Mouse (Mus musculus): ENCODE measurements around the gene Letmd1.

Letmd1 gene

GRCm38 (mm10) chr15:100451245-100451644, 17.6 kb upstream of the Letmd1 start:
- no peak for DNase-seq (ENCODE audit: low read depth, low spot score)

GRCm38 (mm10) chr15:100452486-100452885, 16.3 kb upstream of the Letmd1 start:
- peak; percentile 86 for DNase-seq (ENCODE audit: low read depth, low spot score)

DNA sequence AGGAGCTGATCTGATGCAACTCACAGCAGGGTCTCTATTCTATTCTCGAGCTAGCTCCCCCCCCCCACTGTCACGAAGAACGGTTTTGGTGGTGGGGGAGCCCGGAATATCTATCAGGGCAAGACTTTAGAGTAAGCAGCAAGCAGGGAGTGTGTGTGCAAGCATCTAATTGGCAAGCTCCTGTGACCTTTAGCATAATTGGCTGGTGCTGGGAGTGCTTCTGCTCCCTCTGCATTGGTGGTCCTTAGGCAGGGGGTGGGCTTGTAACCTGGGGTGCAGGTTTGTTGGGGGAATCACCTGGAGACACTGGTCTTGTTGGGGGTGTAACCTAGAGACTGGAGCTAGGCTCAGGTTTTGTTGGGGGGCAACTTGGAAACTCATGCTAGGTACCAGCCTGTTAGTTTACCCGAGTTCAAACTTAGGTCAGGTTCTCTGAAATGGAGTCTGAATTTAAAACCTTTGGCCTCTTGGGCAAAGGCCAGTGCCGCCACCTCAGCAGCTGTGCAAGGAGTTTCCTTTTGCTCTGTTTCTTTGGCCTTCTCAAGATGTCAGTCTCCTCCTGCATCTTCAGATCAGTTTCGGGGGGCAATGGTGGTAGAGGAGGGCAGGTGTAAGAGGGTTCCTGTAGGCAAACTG, 12.3 kb upstream of the Letmd1 start:
- DNase-seq (ENCODE audit: low read depth, low spot score), result no peak

DNA sequence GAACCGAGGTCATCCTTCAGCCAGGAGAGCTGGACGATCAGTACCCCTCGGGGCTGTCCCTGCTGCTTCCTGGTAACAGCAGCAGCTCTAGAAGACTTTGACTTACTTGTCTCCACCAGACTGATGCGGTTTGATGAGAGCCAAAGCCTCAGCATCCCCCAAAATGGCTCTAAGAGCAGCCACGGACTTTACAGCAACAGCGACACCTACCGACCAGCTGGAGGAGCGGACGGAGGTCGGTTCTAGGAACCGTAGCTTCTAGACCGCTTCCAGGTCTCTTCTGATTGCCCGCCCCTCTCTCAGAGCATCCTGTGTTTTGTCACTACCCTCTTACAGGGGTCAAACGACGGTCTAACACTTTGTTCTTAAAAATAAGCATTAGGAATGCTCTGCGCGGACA, 11.5 kb upstream of the Letmd1 start:
- peak; percentile 91 for DNase-seq (ENCODE audit: low read depth, low spot score)

DNA sequence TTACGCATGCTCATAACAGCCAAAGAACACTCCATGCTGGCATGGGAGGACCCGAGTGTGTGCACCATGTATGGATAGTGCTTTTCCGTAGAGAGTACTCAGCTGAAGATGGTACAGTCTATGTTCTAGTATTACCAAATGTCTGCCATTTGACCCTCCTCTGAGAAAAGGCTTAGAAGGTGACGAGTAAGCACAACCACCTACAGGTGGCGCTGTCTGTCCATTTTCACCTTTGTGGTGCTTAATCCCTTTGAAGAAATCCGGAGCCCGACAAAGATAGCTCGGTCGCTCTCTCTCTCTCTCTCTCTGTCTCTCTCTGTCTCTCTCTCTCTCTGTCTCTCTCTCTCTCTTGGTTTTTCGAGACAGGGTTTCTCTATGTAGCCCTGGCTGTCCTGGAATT, 10.8 kb upstream of the Letmd1 start:
- peak; percentile 93 for DNase-seq (ENCODE audit: low read depth, low spot score)

GRCm38 (mm10) chr15:100460942-100461341, 7.9 kb upstream of the Letmd1 start:
- DNase-seq (ENCODE audit: low read depth, low spot score), result peak; percentile 78

DNA sequence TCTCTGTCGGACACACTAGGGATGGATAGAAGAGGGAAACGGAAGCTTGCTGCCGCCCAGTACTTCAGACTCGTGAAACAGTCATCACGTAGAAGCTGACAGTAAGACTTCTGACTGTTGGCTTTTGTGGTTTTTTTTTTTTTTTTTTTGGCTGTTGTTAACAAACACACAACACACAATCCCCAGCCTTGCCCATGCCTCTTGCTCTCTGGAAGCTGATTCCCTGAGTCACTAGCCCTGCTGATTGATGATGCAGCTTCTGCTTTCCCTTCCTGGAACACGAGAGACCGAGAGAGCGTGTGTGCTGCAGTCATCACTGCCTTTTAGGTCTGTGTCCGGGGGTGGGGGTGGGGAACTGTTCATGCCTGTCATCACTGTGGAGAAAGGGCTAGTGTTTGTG, 7.2 kb upstream of the Letmd1 start:
- no peak for DNase-seq (ENCODE audit: low read depth, low spot score)

- DNase-seq (ENCODE audit: low read depth, low spot score), result no peak
Observed at GRCm38 (mm10) chr15:100462086-100462485, 6.7 kb upstream of the Letmd1 start.

- DNase-seq (ENCODE audit: low read depth, low spot score), result peak; percentile 78
Observed at GRCm38 (mm10) chr15:100463712-100464111, 5.1 kb upstream of the Letmd1 start.

- no peak for DNase-seq (ENCODE audit: low read depth, low spot score)
Observed at GRCm38 (mm10) chr15:100465432-100465831, 3.4 kb upstream of the Letmd1 start.

DNA sequence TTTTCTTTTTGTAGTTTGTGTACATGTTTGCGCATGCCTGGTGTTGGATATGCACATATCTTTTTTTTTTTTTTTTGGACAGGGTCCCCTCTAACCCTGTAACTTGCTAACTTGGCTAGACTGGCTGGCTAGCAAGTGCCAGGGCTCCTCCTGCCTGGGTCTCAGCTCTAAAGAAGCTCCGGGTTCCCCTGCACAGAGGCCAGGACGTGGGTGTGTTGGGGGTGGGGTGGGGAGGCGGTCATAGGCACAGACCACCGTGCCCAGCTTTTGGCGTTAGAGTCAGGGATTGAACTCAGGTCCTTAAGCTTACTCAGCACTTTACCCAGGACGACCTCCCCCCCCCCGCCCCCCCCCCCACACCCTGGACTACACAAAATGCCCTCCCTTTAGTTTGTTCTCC, 1.1 kb upstream of the Letmd1 start:
- DNase-seq (ENCODE audit: low read depth, low spot score), result no peak

DNA sequence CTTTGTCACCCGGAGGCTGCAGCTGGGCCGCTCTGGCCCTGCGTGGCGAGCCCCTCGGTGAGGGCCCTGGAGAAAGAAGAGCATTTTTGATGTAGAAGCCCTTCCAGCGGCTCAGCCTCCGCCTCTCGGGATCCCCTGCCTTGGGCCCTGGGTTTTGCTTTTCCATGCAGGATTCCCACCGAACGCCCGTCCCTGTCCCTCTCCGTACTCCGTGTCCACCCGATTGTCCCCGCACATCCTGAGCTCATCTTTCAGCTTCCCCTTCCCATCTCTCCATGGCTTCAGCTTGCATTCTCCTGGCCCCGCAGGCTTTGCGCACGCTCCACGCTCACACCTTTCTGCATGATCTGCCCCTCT, 344 bp downstream of the Letmd1 start:
- DNase-seq (ENCODE audit: low read depth, low spot score), result no peak

- DNase-seq (ENCODE audit: low read depth, low spot score), result no peak
Observed at GRCm38 (mm10) chr15:100470037-100470436, 1.2 kb downstream of the Letmd1 start.

GRCm38 (mm10) chr15:100473926-100474503, 5.2 kb downstream of the Letmd1 start:
- peak; percentile 97 for DNase-seq (ENCODE audit: low read depth, low spot score)

DNA sequence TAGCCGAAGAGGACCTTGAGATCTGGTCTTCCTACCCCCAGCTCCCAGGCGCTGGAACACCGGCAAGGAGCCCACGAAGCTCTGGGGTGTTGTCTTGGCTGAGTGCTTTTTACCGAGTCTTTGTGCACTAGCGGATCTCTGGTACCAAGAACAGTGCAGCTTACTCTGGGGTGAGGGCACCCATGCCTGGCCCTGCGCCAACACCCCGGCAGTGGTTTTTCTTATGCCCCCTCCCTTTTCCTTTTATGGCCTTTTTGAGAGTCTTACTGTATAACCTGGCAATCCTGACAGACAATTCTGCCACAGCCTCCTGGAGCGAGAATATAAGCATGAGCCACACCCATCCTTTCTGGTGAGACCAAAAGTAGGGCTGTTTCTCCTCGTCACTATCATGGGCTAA, 9.5 kb downstream of the Letmd1 start:
- peak; percentile 39 for DNase-seq (ENCODE audit: low read depth, low spot score)

DNA sequence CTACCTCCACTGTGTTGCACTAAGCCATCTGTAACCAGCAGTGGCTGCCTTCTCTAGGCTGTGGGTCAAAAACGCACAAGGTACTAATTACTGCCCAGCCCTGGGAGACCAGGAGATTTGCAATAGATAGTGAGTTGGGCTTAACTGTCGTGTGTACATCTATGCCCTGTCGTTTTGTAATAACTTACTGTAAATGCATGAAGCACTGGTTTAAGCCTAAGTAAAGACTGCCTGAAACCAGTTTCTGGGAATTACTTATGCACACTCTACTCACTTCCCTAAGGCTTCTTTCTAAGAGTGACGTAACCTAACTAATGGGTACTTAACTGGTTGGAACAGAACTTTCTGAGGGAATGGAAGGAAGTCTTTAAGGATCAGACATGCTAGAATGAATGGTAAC, 10.1 kb downstream of the Letmd1 start:
- DNase-seq (ENCODE audit: low read depth, low spot score), result peak; percentile 31

- no peak for DNase-seq (ENCODE audit: low read depth, low spot score)
Observed at GRCm38 (mm10) chr15:100485576-100485975, 16.8 kb downstream of the Letmd1 start.

GRCm38 (mm10) chr15:100486450-100486849, 17.6 kb downstream of the Letmd1 start:
- peak; percentile 89 for DNase-seq (ENCODE audit: low read depth, low spot score)

- DNase-seq (ENCODE audit: low read depth, low spot score), result no peak
Observed at GRCm38 (mm10) chr15:100487050-100487449, 18.2 kb downstream of the Letmd1 start.

- DNase-seq (ENCODE audit: low read depth, low spot score), result peak; percentile 52
Observed at GRCm38 (mm10) chr15:100488297-100488696, 19.5 kb downstream of the Letmd1 start.

DNA sequence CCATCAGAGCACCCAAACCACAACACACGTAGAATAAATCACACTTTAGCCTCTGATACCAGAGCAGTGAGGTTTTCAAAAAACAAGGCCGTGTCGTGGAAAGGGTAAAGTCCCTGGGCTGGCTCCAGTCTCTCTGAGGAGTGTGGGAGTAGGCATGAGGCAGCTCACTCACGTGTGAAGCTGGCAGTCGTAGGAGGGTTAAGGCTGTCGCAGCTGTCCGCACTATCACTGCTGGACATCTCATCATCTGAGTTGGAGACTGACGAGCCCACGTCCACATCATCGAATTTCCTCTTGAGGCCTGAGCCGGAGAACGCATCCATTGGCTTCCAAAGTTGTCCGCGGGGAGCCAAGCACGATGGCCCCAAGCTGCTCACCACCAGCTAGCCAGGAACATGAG, 20.4 kb downstream of the Letmd1 start:
- DNase-seq (ENCODE audit: low read depth, low spot score), result no peak

DNA sequence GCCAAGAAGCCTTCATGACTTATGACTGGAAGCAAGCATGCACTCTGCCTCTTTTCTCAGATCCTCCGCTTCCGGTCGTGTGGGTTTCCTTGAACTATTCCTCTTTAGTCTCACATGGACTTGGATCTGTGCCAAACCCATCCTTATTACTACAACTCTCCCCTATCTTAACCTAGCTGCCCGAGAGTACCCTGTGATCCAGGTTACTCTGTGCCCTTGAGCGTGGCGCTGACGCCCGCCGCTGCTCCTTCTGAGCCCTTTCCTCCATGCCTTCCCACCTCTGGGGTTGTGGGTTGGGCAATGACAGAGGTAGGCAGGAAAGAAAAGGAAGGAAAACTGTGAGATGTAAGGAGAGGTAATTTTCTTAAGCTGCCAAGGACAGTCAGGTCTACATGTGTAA, 23.1 kb downstream of the Letmd1 start:
- peak; percentile 52 for DNase-seq (ENCODE audit: low read depth, low spot score)

GRCm38 (mm10) chr15:100494647-100495046, 25.8 kb downstream of the Letmd1 start:
- peak; percentile 76 for DNase-seq (ENCODE audit: low read depth, low spot score)

DNA sequence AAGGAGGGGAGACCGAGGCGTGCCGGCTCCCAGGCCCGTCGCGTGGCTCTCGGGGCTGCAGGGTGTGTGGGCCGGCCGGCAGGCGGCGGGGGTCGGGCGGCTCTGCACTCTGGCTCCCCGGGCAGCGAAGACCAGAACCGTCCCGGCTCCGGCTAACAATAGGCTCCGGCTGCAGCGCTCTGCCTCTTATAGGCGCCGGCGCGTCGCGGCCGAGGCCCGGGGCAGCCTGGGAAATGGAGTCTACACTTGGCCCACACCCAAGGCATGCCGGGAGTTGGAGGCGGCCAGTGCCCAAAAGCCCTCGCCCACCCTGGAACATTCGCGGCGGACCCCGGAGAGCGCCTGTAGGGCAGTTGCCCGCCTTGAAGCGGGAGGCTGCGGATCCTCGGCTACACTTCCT, 26.3 kb downstream of the Letmd1 start, which contains the start of gene Csrnp2:
Gene Csrnp2, minus strand, starts transcription at position 387 of the 400 bp plus-strand sequence.
- DNase-seq (ENCODE audit: low read depth, low spot score), result peak; percentile 93
